11 mouse cellular contexts compared by ENCODE assay signal in the genomic region with DNA sequence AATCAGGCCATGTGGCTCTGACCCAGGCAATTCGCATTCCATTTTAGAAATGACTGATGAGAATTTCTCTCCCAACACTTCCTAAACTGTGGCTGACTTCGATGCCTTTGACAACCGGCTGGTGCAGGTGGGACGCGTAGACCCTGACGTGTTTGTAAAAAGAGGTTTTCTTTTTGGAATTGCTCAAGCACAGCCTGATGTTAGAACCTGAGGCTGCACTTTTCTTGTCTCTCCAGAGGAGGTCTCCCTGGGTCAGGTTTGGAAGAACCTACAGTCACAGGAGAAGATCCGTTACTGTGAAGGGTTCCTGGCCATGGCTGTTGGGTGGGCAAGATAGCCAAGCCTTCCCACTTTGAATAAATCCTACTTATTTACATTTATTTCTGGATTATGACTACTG. TPM values are rescaled to one million over a fixed set of nuclear protein-coding genes. Genes with fewer than 3 reads are reported as not detected.
DNase-seq lines count a peak whose midpoint lies in the region; ATAC-seq and TF ChIP-seq lines count a peak whose summit lies in the region.
"Had no signal": no experiment of that assay in that cellular context is flagged by ENCODE, and none has a peak within 500 bp of the region (broad histone marks: within the 10 kb centered on the region; RNA-seq: fewer than 3 reads in every experiment).

No protein-coding gene starts in this region.

- TF ChIP-seq CTCF in hindbrain, postnatal 0 days (IDR thresholded peaks at IDR 0.05; ENCODE audit: low read depth): peak; percentile 63
- peak; percentile 9; the same call in 1 of the 2 replicates for TF ChIP-seq CTCF in spleen, adult 2 months (IDR thresholded peaks at IDR 0.05; ENCODE audit: extremely low read depth, insufficient read depth, insufficient read length, insufficient replicate concordance)

- H3K9me3 ChIP-seq in hindbrain, postnatal 0 days (ENCODE audit: low read length): no peaks in the 10 kb centered on the region
- H3K9me3 ChIP-seq in hindbrain, embryonic 11.5 days (ENCODE audit: control insufficient read depth, low read length): no peaks in the 10 kb centered on the region
- H3K9me3 ChIP-seq: liver, embryonic 15.5 days; neural tube, embryonic 13.5 days; stomach, embryonic 15.5 days had no signal

- no peaks in the 10 kb centered on the region for H3K36me3 ChIP-seq in hindbrain, postnatal 0 days (ENCODE audit: insufficient read depth, low read length)
- no peaks in the 10 kb centered on the region for H3K36me3 ChIP-seq in hindbrain, embryonic 11.5 days (ENCODE audit: control insufficient read depth, insufficient read depth, low read length)
- H3K36me3 ChIP-seq in spleen, adult 2 months (ENCODE audit: control insufficient read depth, insufficient read depth, low read length): no peaks in the 10 kb centered on the region
- H3K36me3 ChIP-seq: liver, embryonic 15.5 days; neural tube, embryonic 13.5 days; stomach, embryonic 15.5 days had no signal

- no peak for ATAC-seq in hindbrain, postnatal 0 days
- no peak for ATAC-seq in hindbrain, embryonic 11.5 days (ENCODE audit: low FRiP score)
- peak; percentile 87 to 89; a peak in 3 of 4 replicates for ATAC-seq in hematopoietic stem cell, adult 5-6 weeks (replicated peaks in 1 of 2; ENCODE audit: insufficient read depth in 1 of 2, low FRiP score in 2 of 2, low TSS enrichment in 1 of 2, low read depth in 1 of 2, poor library complexity in 2 of 2, severe bottlenecking in 2 of 2)
- ATAC-seq in activated CD4-positive, CD25-positive, alpha-beta regulatory T cell, adult 4 months: no peak

- H3K4me1 ChIP-seq in hindbrain, postnatal 0 days (ENCODE audit: insufficient read depth, low read length): no peaks in the 10 kb centered on the region
- no peaks in the 10 kb centered on the region for H3K4me1 ChIP-seq in hindbrain, embryonic 11.5 days (replicated peaks; ENCODE audit: control insufficient read depth, insufficient read depth, low read length)
- no peaks in the 10 kb centered on the region for H3K4me1 ChIP-seq in spleen, adult 2 months (ENCODE audit: control insufficient read depth, insufficient read depth, insufficient read length)
- H3K4me1 ChIP-seq: liver, embryonic 15.5 days; stomach, embryonic 15.5 days had no signal

- H3K27me3 ChIP-seq in hindbrain, postnatal 0 days (ENCODE audit: insufficient read depth, low read length): peaks cover 4% of the 10 kb centered on the region; the same call in 1 of the 2 replicates
- no peaks in the 10 kb centered on the region for H3K27me3 ChIP-seq in hindbrain, embryonic 11.5 days (ENCODE audit: control insufficient read depth, insufficient read depth, low read length)
- no peaks in the 10 kb centered on the region for H3K27me3 ChIP-seq in spleen, adult 2 months (ENCODE audit: control insufficient read depth, insufficient read depth, low read length)
- H3K27me3 ChIP-seq: liver, embryonic 15.5 days; neural tube, embryonic 13.5 days; stomach, embryonic 15.5 days had no signal

- no peak overlapping the region for H3K4me2 ChIP-seq in hindbrain, postnatal 0 days (ENCODE audit: low read depth, low read length)
- no peak overlapping the region for H3K4me2 ChIP-seq in hindbrain, embryonic 11.5 days (replicated peaks; ENCODE audit: low read depth, low read length)
- H3K4me2 ChIP-seq: liver, embryonic 15.5 days; neural tube, embryonic 13.5 days; stomach, embryonic 15.5 days had no signal

- H3K9ac ChIP-seq in hindbrain, postnatal 0 days (replicated peaks; ENCODE audit: low read length): no peak overlapping the region
- H3K9ac ChIP-seq in hindbrain, embryonic 11.5 days (ENCODE audit: low read depth, low read length): no peak overlapping the region
- H3K9ac ChIP-seq: liver, embryonic 15.5 days; neural tube, embryonic 13.5 days; stomach, embryonic 15.5 days had no signal

- H3K4me3 ChIP-seq in hindbrain, postnatal 0 days (ENCODE audit: low read length): no peak overlapping the region
- H3K4me3 ChIP-seq in hindbrain, embryonic 11.5 days (ENCODE audit: low read depth, low read length): no peak overlapping the region
- no peak overlapping the region for H3K4me3 ChIP-seq in spleen, adult 2 months (ENCODE audit: extremely low read depth, insufficient read depth, insufficient read length)
- H3K4me3 ChIP-seq: liver, embryonic 15.5 days; neural tube, embryonic 13.5 days; stomach, embryonic 15.5 days had no signal

- DNase-seq in hindbrain, postnatal 0 days (ENCODE audit: low spot score): peak; percentile 51
- DNase-seq in hindbrain, embryonic 11.5 days (ENCODE audit: low spot score): no peak
- DNase-seq in spleen, adult 2 months (ENCODE audit: low read depth in 1 of 2, low spot score in 2 of 2): no peak
- no peak for DNase-seq in spleen, postnatal 10 days (ENCODE audit: low spot score in 2 of 2)
- peak; percentile 23 for DNase-seq in thymus, postnatal 4 days
- no peak for DNase-seq in urinary bladder, adult 2 months (ENCODE audit: low spot score)

- 81% methylated on average over 7 of the region's 7 CpGs for WGBS in hindbrain, postnatal 0 days
- 82% methylated on average over 7 of the region's 7 CpGs for WGBS in hindbrain, embryonic 11.5 days
- 71% methylated on average over 7 of the region's 7 CpGs for WGBS in spleen, adult 2 months

- no peak overlapping the region for H3K27ac ChIP-seq in hindbrain, postnatal 0 days
- no peak overlapping the region for H3K27ac ChIP-seq in hindbrain, embryonic 11.5 days (ENCODE audit: low read depth, low read length)
- H3K27ac ChIP-seq in spleen, adult 2 months (ENCODE audit: insufficient read depth, low read length): no peak overlapping the region
- H3K27ac ChIP-seq: liver, embryonic 15.5 days; neural tube, embryonic 13.5 days; stomach, embryonic 15.5 days had no signal

- TF ChIP-seq POLR2A in spleen, adult 2 months (IDR thresholded peaks at IDR 0.05; ENCODE audit: low read depth, low read length): no peak

RNA-seq across cellular contexts. Expression of a gene that starts 31.5 kb away (rescaled TPM):
- total RNA-seq in hindbrain, postnatal 0 days (2014; rRNA removed): 0.26 TPM in 1 of 2 replicates, not detected in the other
- 0.14 and 0.18 TPM in 2 replicates for polyA plus RNA-seq in hindbrain, postnatal 0 days (2015; fragmentation: Nextera tagmentation; extraction: Ambion mirVana)
- 0.11 TPM in 1 of 2 replicates, not detected in the other for polyA plus RNA-seq in hindbrain, embryonic 11.5 days (2014; fragmentation: Nextera tagmentation; extraction: Ambion mirVana)
- 0.69 and 0.78 TPM in 2 replicates for polyA plus RNA-seq in spleen, adult 2 months (2012; rRNA removed)
- not detected in 2 replicates for total RNA-seq in hematopoietic stem cell, adult 5-6 weeks (2017)
- not detected for polyA plus RNA-seq in activated CD4-positive, CD25-positive, alpha-beta regulatory T cell, adult 4 months (2017; shearing (Covaris generic))
- 2.8 TPM in 2 replicates for polyA plus RNA-seq in urinary bladder, adult 2 months (2012; rRNA removed)
- polyA plus RNA-seq: liver, embryonic 15.5 days; neural tube, embryonic 13.5 days had no signal

Comparison
In these comparisons a context has a peak if more than half of its experiments do, and no peak if none do; other contexts are left out.
1. DNase-seq: peak in hindbrain, postnatal 0 days (single experiment) and thymus, postnatal 4 days (single experiment); none in hindbrain, embryonic 11.5 days (single experiment), spleen, adult 2 months (0 of 2), spleen, postnatal 10 days (0 of 2) and urinary bladder, adult 2 months (single experiment).
2. ATAC-seq: peak in hematopoietic stem cell, adult 5-6 weeks (2 of 2); none in hindbrain, postnatal 0 days (single experiment), hindbrain, embryonic 11.5 days (single experiment) and activated CD4-positive, CD25-positive, alpha-beta regulatory T cell, adult 4 months (single experiment).